Mouse (Mus musculus) bone marrow, adult 2 months (tissue): ENCODE data around the gene Dapk2.

Experiments
- CTCF ChIP-seq: fragments of 200-500 bp; IDR thresholded peaks from 2 replicates; pipeline ENCODE4 v1.5.1; 2011; ENCODE audit warnings: low read length, control low read depth; ENCODE audit not compliant: control insufficient read depth, insufficient read depth
- POLR2A ChIP-seq: fragments of 200-500 bp; IDR thresholded peaks from 2 replicates; pipeline ENCODE4 v1.6.1; 2011; ENCODE audit warnings: low read depth, mild to moderate bottlenecking, control low read depth, low read length, borderline replicate concordance; ENCODE audit not compliant: control insufficient read depth

GRCm38 (mm10) chr9:66120945-66121344 lies 37.1 kb upstream of the Dapk2 start:
- TF ChIP-seq POLR2A (no peak), CTCF (no peak)
